Mouse (Mus musculus) midbrain, embryonic 16.5 days (tissue): ENCODE results near the gene Upf2. TPM values are rescaled to one million over a fixed set of nuclear protein-coding genes. Genes with fewer than 3 reads are reported as not detected.

ENCODE experiments used
- ATAC-seq: fragments of 200-750 bp; cut with Nextera tagmentation; 2 replicates; pipeline ENCODE4 v1.8.0; 2017; ENCODE audit warnings: moderate TSS enrichment
- H3K27ac ChIP-seq: fragments of 300-500 bp; sonication (generic); 2 replicates; pipeline ENCODE4 v1.5.1; 2014; ENCODE audit warnings: mild to moderate bottlenecking, low read length, mixed read lengths
- H3K27me3 ChIP-seq: fragments of 300-500 bp; sonication (generic); 2 replicates; pipeline ENCODE4 v1.6.1; 2014; ENCODE audit warnings: low read depth, low read length, mixed read lengths; ENCODE audit not compliant: control insufficient read depth, insufficient read depth
- H3K36me3 ChIP-seq: fragments of 300-500 bp; sonication (generic); 2 replicates; pipeline ENCODE4 v1.6.1; 2014; ENCODE audit warnings: mild to moderate bottlenecking, low read length, moderate library complexity, mixed read lengths; ENCODE audit not compliant: control insufficient read depth, insufficient read depth
- H3K4me1 ChIP-seq: fragments of 300-500 bp; sonication (generic); 2 replicates; pipeline ENCODE4 v1.6.1; 2014; ENCODE audit warnings: mild to moderate bottlenecking, low read length, mixed read lengths; ENCODE audit not compliant: control insufficient read depth, insufficient read depth
- H3K4me2 ChIP-seq: fragments of 300-500 bp; sonication (generic); 2 replicates; pipeline ENCODE4 v1.6.1; 2014; ENCODE audit warnings: mild to moderate bottlenecking, low read length, mixed read lengths
- H3K4me3 ChIP-seq: fragments of 300-500 bp; sonication (generic); 2 replicates; pipeline ENCODE4 v1.5.1; 2014; ENCODE audit warnings: low read depth, mild to moderate bottlenecking, low read length, moderate library complexity, mixed read lengths
- H3K9ac ChIP-seq: fragments of 300-500 bp; sonication (generic); 2 replicates; pipeline ENCODE4 v1.6.1; 2014; ENCODE audit warnings: low read depth, low read length, mixed read lengths
- H3K9me3 ChIP-seq: fragments of 300-500 bp; sonication (generic); replicated peaks from 2 replicates; pipeline ENCODE4 v1.6.1; 2014; ENCODE audit warnings: mild to moderate bottlenecking, low read length, mixed read lengths; ENCODE audit not compliant: control insufficient read depth, poor library complexity, severe bottlenecking
- WGBS: fragments of 180-500 bp; shearing (Covaris S2); extraction: QIAGEN DNeasy Blood & Tissue Kit; methylation state at CpG from one replicate; pipeline ENCODE4 v1.1.7; 2014; 5-methylcytosine and 5-hydroxymethylcytosine counted together
- polyA plus RNA-seq: library from polyadenylated mRNA; unstranded; fragments of >200 nt; fragmentation: Nextera tagmentation; extraction: Ambion mirVana; gene quantifications from 2 replicates; pipeline ENCODE4 v1.2.1, GENCODE M21; 2015

Upf2 gene
- polyA plus RNA-seq, 1 experiment from 2014 or later: 8.0 TPM

- Histone ChIP-seq H3K9ac (no peak overlapping the region), H3K9me3 (no peaks in the 10 kb centered on the region), H3K4me3 (no peak overlapping the region), H3K4me1 (no peaks in the 10 kb centered on the region; the same call in 1 of the 2 replicates), H3K4me2 (no peak overlapping the region), H3K36me3 (no peaks in the 10 kb centered on the region), H3K27me3 (peaks cover 6% of the 10 kb centered on the region), H3K27ac (no peak overlapping the region)
- 95% methylated on average over 2 of the region's 2 CpGs for WGBS
- ATAC-seq: no peak
Measured at GRCm38 (mm10) chr2:6105437-6105836, 154.2 kb downstream of the Upf2 start.

Other genes starting within 250 kb of the Upf2 start
- 7.2 and 7.7 TPM in 2 replicates for gene Camk1d, start 237.0 kb upstream of the Upf2 start, polyA plus RNA-seq
- 20.5 and 23.2 TPM in 2 replicates for gene Nudt5, start 106.5 kb upstream of the Upf2 start, polyA plus RNA-seq
- 251 and 263 TPM in 2 replicates for gene Cdc123, start 106.3 kb upstream of the Upf2 start, polyA plus RNA-seq
- 0.77 and 0.88 TPM in 2 replicates for gene Gm13199, start 88.5 kb upstream of the Upf2 start, polyA plus RNA-seq
- gene Sec61a2, start 56.0 kb upstream of the Upf2 start, polyA plus RNA-seq: 116 and 117 TPM in 2 replicates
- gene Dhtkd1, start 8.7 kb upstream of the Upf2 start, polyA plus RNA-seq: 8.7 and 9.3 TPM in 2 replicates
- gene Proser2, start 178.7 kb downstream of the Upf2 start, polyA plus RNA-seq: 5.4 and 7.2 TPM in 2 replicates